Mouse (Mus musculus) CH12.LX (cell line): ENCODE results near the gene Tmem184a. TPM values are rescaled to one million over a fixed set of nuclear protein-coding genes. Genes with fewer than 3 reads are reported as not detected.

ENCODE experiments used
- DNase-seq: peaks from one replicate; pipeline ENCODE4 v3.0.0-alpha.2; 2013; ENCODE audit errors: extremely low read depth
- H3K27ac ChIP-seq: 2 replicates; pipeline ENCODE4 v1.5.1; 2012; ENCODE audit warnings: low read depth, mild to moderate bottlenecking, control low read depth, moderate library complexity; ENCODE audit not compliant: insufficient read depth
- H3K27me3 ChIP-seq: replicated peaks from 2 replicates; pipeline ENCODE3; 2012; ENCODE audit warnings: inconsistent platforms
- H3K36me3 ChIP-seq, 2 experiments: replicated peaks in 1 of 2; 2 replicates each; pipeline versions ENCODE3 to v1.6.1; 2012; ENCODE audit warnings: inconsistent platforms in 1 of 2, low read length in 1 of 2, mild to moderate bottlenecking in 1 of 2, mixed read lengths in 1 of 2, moderate library complexity in 1 of 2; ENCODE audit not compliant: control insufficient read depth in 1 of 2, insufficient read depth in 1 of 2
- H3K4me1 ChIP-seq, 2 experiments: 2 replicates each; pipeline ENCODE4 v1.6.1; 2012; ENCODE audit warnings: inconsistent platforms in 1 of 2, moderate library complexity in 1 of 2; ENCODE audit not compliant: insufficient read depth in 2 of 2, control insufficient read depth in 1 of 2
- H3K4me2 ChIP-seq: 2 replicates; pipeline ENCODE4 v1.6.1; 2012; ENCODE audit warnings: low read depth, mild to moderate bottlenecking, control low read depth; ENCODE audit not compliant: poor library complexity, insufficient read depth, severe bottlenecking
- H3K4me3 ChIP-seq, 3 experiments: fragments of 150-350 bp in 1 of 3; sonication (generic) in 1 of 3; replicated peaks in 1 of 3; 2 replicates each; pipeline versions ENCODE3 to v1.5.1; 2011 to 2012; ENCODE audit warnings: low read depth in 2 of 3, low read length in 2 of 3, mild to moderate bottlenecking in 2 of 3, moderate library complexity in 2 of 3, control low read depth in 1 of 3, improper control_type of control experiment in 1 of 3, inconsistent platforms in 1 of 3, mixed read lengths in 1 of 3; ENCODE audit not compliant: poor library complexity in 1 of 3
- H3K79me2 ChIP-seq: replicated peaks from 2 replicates; pipeline ENCODE4 v1.6.1; 2012; ENCODE audit warnings: mild to moderate bottlenecking, moderate library complexity; ENCODE audit not compliant: control insufficient read depth, poor library complexity, insufficient read depth, severe bottlenecking; ENCODE audit errors: extremely low read depth
- H3K9ac ChIP-seq: 2 replicates; pipeline ENCODE4 v1.6.1; 2012; ENCODE audit warnings: low read depth, mild to moderate bottlenecking, control low read depth, moderate library complexity; ENCODE audit not compliant: insufficient read depth
- H3K9me3 ChIP-seq: replicated peaks from 2 replicates; pipeline ENCODE3; 2012; ENCODE audit warnings: low read length, inconsistent platforms, mixed read lengths
- BHLHE40 ChIP-seq: IDR thresholded peaks from 2 replicates; pipeline ENCODE4 v1.6.1; 2011; ENCODE audit warnings: mild to moderate bottlenecking, low read depth, low read length, improper control_type of control experiment
- CHD1 ChIP-seq: IDR thresholded peaks from 2 replicates; pipeline ENCODE4 v1.6.1; 2012; ENCODE audit warnings: low read depth, low read length, improper control_type of control experiment, inconsistent platforms
- CHD2 ChIP-seq: IDR thresholded peaks from 2 replicates; pipeline ENCODE4 v1.6.1; 2011; ENCODE audit warnings: low read length, improper control_type of control experiment
- CTCF ChIP-seq, 2 experiments: IDR thresholded peaks in 1 of 2; conservative IDR thresholded peaks in 1 of 2; 2 replicates each; pipeline ENCODE4 v1.5.1; 2011 to 2012; ENCODE audit warnings: low read depth in 2 of 2, low read length in 2 of 2, improper control_type of control experiment in 1 of 2, inconsistent platforms in 1 of 2, mild to moderate bottlenecking in 1 of 2, moderate library complexity in 1 of 2
- ELF1 ChIP-seq: IDR thresholded peaks from 2 replicates; pipeline ENCODE4 v1.6.1; 2014; ENCODE audit warnings: low read depth, mild to moderate bottlenecking, inconsistent platforms, low read length, improper control_type of control experiment
- EP300 ChIP-seq: IDR thresholded peaks from 2 replicates; pipeline ENCODE4 v1.6.1; 2011; ENCODE audit warnings: low read length, improper control_type of control experiment
- ETS1 ChIP-seq: conservative IDR thresholded peaks from 2 replicates; pipeline ENCODE4 v1.6.1; 2012; ENCODE audit warnings: low read depth, mild to moderate bottlenecking, inconsistent platforms, low read length, improper control_type of control experiment, moderate library complexity
- GABPA ChIP-seq: IDR thresholded peaks from 2 replicates; pipeline ENCODE4 v1.6.1; 2012; ENCODE audit warnings: low read depth, low read length, improper control_type of control experiment, inconsistent platforms; ENCODE audit not compliant: insufficient replicate concordance
- HCFC1 ChIP-seq: IDR thresholded peaks from 2 replicates; pipeline ENCODE4 v1.6.1; 2012; ENCODE audit warnings: low read depth, mild to moderate bottlenecking, inconsistent platforms, low read length, improper control_type of control experiment
- JUN ChIP-seq: IDR thresholded peaks from 2 replicates; pipeline ENCODE4 v1.6.1; 2011; ENCODE audit warnings: low read depth, mild to moderate bottlenecking, low read length, improper control_type of control experiment, moderate library complexity; ENCODE audit not compliant: insufficient read depth
- MYC ChIP-seq: IDR thresholded peaks from 2 replicates; pipeline ENCODE4 v1.6.1; 2011; ENCODE audit warnings: low read depth, mild to moderate bottlenecking, improper control_type of control experiment, low read length
- NELFE ChIP-seq: IDR thresholded peaks from 2 replicates; pipeline ENCODE4 v1.6.1; 2011; ENCODE audit warnings: low read depth, low read length, improper control_type of control experiment
- NRF1 ChIP-seq: IDR thresholded peaks from 2 replicates; pipeline ENCODE4 v1.6.1; 2014; ENCODE audit warnings: low read depth, mild to moderate bottlenecking, inconsistent platforms, low read length, improper control_type of control experiment, moderate library complexity
- POLR2A ChIP-seq: IDR thresholded peaks from 2 replicates; pipeline ENCODE4 v1.6.1; 2011; ENCODE audit warnings: low read depth, mild to moderate bottlenecking, improper control_type of control experiment, low read length
- POLR2AphosphoS2 ChIP-seq: IDR thresholded peaks from 2 replicates; pipeline ENCODE4 v1.6.1; 2011; ENCODE audit warnings: low read depth, low read length, improper control_type of control experiment
- RAD21 ChIP-seq: IDR thresholded peaks from 2 replicates; pipeline ENCODE4 v1.6.1; 2011; ENCODE audit warnings: low read depth, mild to moderate bottlenecking, low read length, improper control_type of control experiment, moderate library complexity
- RCOR1 ChIP-seq: conservative IDR thresholded peaks from 2 replicates; pipeline ENCODE4 v1.6.1; 2012; ENCODE audit warnings: low read depth, mild to moderate bottlenecking, inconsistent platforms, low read length, improper control_type of control experiment
- SMC3 ChIP-seq: IDR thresholded peaks from 2 replicates; pipeline ENCODE4 v1.6.1; 2011; ENCODE audit warnings: low read depth, low read length, improper control_type of control experiment
- TBP ChIP-seq: conservative IDR thresholded peaks from 2 replicates; pipeline ENCODE4 v1.6.1; 2011; ENCODE audit warnings: low read depth, low read length, improper control_type of control experiment
- USF1 ChIP-seq: IDR thresholded peaks from 2 replicates; pipeline ENCODE4 v1.6.1; 2014; ENCODE audit warnings: low read depth, mild to moderate bottlenecking, inconsistent platforms, low read length, improper control_type of control experiment
- USF2 ChIP-seq: conservative IDR thresholded peaks from 2 replicates; pipeline ENCODE4 v1.6.1; 2011; ENCODE audit warnings: low read depth, low read length, improper control_type of control experiment
- ZKSCAN1 ChIP-seq: IDR thresholded peaks from 2 replicates; pipeline ENCODE4 v1.6.1; 2012; ENCODE audit warnings: low read depth, inconsistent platforms, low read length, improper control_type of control experiment, borderline replicate concordance
- ZMIZ1 ChIP-seq: IDR thresholded peaks from 2 replicates; pipeline ENCODE4 v1.6.1; 2012; ENCODE audit warnings: low read depth, mild to moderate bottlenecking, inconsistent platforms, low read length, improper control_type of control experiment
- ZNF384 ChIP-seq: IDR thresholded peaks from 2 replicates; pipeline ENCODE4 v1.6.1; 2012; ENCODE audit warnings: low read depth, low read length, improper control_type of control experiment, inconsistent platforms
- dilution Hi-C: fragments of 300-500 bp; cut with MboI; formaldehyde crosslinking; loops from 2 replicates; pipeline ENCODE4 v1.14.3; 2020; ENCODE audit warnings: low sequenced_read_pairs; ENCODE audit not compliant: extremely low pct_unique_long_range_greater_than_20kb, extremely low pct_ligation_motif_present
- in situ Hi-C: fragments of 300-500 bp; cut with MboI; formaldehyde crosslinking; loops from 3 replicates; pipeline ENCODE4 v1.14.3; 2019; ENCODE audit warnings: low sequenced_read_pairs, low pct_ligation_motif_present, low pct_unique_long_range_greater_than_20kb, mixed read lengths
- polyA plus RNA-seq: library from polyadenylated mRNA; unstranded; fragments of >175 nt; gene quantifications from 2 replicates; pipeline ENCODE4 v1.2.1, GENCODE M21; 2012; ENCODE audit warnings: low read depth; ENCODE audit not compliant: insufficient read length
- total RNA-seq, 2 experiments: library from RNA; depleted of rRNA; stranded (reverse); fragments of 300-350 nt in 1 of 2; fragments of >200 nt in 1 of 2; gene quantifications; 2 replicates each; pipeline ENCODE4 v1.2.3; 2012 to 2014

Gene Tmem184a
- total and polyA plus RNA-seq, 3 experiments, result 0.16 to 0.20 TPM; not detected in 1

GRCm38 (mm10) chr5:139818801-139819200, 916 bp downstream of the Tmem184a start:
- peaks cover 4% of the 10 kb centered on the region for H3K27me3 ChIP-seq
- no peak overlapping the region for H3K4me2 ChIP-seq
- no peaks in the 10 kb centered on the region for H3K79me2 ChIP-seq
- in situ Hi-C loops (no loop called here), dilution Hi-C loops (no loop called here)
- peak; percentile 48 for DNase-seq
- H3K9me3 ChIP-seq, result no peaks in the 10 kb centered on the region
- peaks cover 0 to 4% of the 10 kb centered on the region in 2 experiments; a peak in 1 of 4 replicates for H3K4me1 ChIP-seq
- no peak overlapping the region for H3K9ac ChIP-seq
- TF ChIP-seq EP300 (no peak), CTCF (conservative IDR thresholded peaks at IDR 0.05 in 1 of 2, IDR thresholded peaks at IDR 0.05 in 1 of 2; ENCODE audit: low read depth in 2 of 2, low read length in 2 of 2) (peak; percentile 47 to 76; a peak in 3 of 4 replicates), SMC3 (peak; percentile 49), ZNF384 (no peak), HCFC1 (no peak), CHD2 (no peak), JUN (no peak), RCOR1 (no peak), RAD21 (peak; percentile 51)
- H3K36me3 ChIP-seq, result peaks cover 23 to 48% of the 10 kb centered on the region in 2 experiments
- no peak overlapping the region for H3K27ac ChIP-seq
- H3K4me3 ChIP-seq, result no peak overlapping the region

- H3K9me3 ChIP-seq, result no peaks in the 10 kb centered on the region
- H3K4me2 ChIP-seq, result no peak overlapping the region
- in situ Hi-C loops, result no loop called here
- H3K4me1 ChIP-seq, result peaks cover under 1 to 9% of the 10 kb centered on the region in 2 experiments; a peak in 3 of 4 replicates
- H3K9ac ChIP-seq, result no peak overlapping the region
- no peak overlapping the region for H3K27ac ChIP-seq
- H3K36me3 ChIP-seq, result peaks cover 16 to 40% of the 10 kb centered on the region in 2 experiments
- TF ChIP-seq POLR2A, result no peak
- no peak for TF ChIP-seq MYC
- TF ChIP-seq ZMIZ1, result no peak
- TF ChIP-seq POLR2AphosphoS2, result no peak
- no peak for TF ChIP-seq ETS1
- TF ChIP-seq JUN, result no peak
- no peak for TF ChIP-seq ELF1
- TF ChIP-seq NRF1, result no peak
- TF ChIP-seq CHD1, result no peak
- TF ChIP-seq HCFC1, result no peak
- TF ChIP-seq GABPA, result no peak
- TF ChIP-seq SMC3, result no peak
- no peak for TF ChIP-seq BHLHE40
- no peak for TF ChIP-seq ZNF384
- no peak for TF ChIP-seq USF2
- no peak for TF ChIP-seq EP300
- no peak for TF ChIP-seq TBP
- no peak for TF ChIP-seq USF1
- TF ChIP-seq ZKSCAN1, result no peak
- TF ChIP-seq NELFE, result no peak
- TF ChIP-seq, all 38 proteins: peak for 0
- Histone ChIP-seq H3K27me3 (peaks cover 4% of the 10 kb centered on the region), H3K4me3 (no peak overlapping the region), H3K79me2 (no peaks in the 10 kb centered on the region)
- no peak for DNase-seq
- dilution Hi-C loops, result no loop called here
Observed at GRCm38 (mm10) chr5:139818056-139818455, 1.7 kb downstream of the Tmem184a start.
